Mouse (Mus musculus) cerebellum, postnatal 14 days (tissue): ENCODE measurements around the gene Pdgfa.

Experiments
- DNase-seq, 2 experiments: peaks; one replicate each; pipeline ENCODE4 v3.0.0; 2021; ENCODE audit warnings: mixed read lengths in 2 of 2

Pdgfa gene

GRCm38 (mm10) chr5:138953986-138954385 is 43.2 kb downstream of the Pdgfa start:
- DNase-seq: no peak

DNA sequence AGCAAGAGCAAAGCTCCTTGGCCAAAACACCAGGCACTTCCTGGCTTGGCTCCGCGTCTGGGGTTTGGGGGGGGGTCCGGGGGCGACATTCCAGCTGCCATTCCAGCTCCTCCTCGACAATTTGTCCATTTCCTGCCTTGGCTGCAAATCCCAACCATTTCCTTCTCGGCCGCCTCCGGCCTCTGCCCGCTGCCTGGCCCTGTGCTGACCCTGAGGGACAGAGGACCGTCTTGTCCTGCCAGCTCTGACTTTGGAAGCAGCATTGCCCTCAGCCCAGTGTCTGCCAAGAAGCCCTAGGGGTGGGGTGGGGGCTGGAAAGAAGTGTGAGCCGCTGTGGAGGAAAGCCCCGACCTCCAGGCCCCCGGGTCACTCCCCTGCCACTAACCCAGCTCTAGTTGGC is 44.2 kb downstream of the Pdgfa start:
- DNase-seq: no peak

DNA sequence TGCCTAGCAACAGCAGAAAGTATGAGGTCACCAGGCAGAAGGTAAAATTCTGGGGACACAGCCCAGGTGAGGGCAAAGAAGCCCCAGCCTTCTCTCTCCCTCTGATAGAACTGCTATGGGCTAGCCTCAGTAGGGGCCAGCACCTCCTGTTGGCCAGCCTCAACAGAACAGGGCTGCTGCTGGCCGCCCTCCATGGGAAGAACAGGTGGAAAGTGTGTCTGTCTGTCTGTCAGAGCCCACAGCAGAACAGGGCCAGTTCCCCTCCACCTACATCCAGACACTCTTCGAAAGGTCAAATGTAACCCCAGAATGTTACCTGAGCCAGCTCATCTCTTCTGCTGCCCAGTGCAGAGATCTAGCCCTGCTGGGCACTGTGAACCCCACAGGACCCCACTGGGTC is 45.9 kb downstream of the Pdgfa start:
- DNase-seq: no peak

- DNase-seq: no peak
Observed at GRCm38 (mm10) chr5:138949165-138949564, 48.0 kb downstream of the Pdgfa start.

GRCm38 (mm10) chr5:138948031-138948980 is 48.9 kb downstream of the Pdgfa start:
- DNase-seq: peak; percentile 33 to 61

DNA sequence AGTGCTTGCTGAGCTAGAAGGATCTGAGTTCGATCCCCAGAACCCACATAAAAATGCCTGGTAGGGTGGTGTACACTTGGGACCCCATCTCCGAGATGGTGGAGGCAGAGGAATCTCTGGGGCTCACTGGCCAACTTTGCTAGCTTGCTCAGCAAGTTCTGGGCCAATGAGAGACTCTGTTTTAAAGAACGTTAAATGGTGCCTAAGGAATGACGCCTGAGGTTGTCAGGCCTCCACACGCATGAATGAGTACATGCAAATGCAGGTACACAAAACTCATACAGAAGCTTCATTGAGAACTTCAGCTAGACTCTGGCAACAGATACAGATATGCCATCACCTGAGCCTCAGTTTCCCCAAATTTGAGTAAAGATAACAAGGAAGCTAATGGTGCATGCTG is 49.7 kb downstream of the Pdgfa start:
- DNase-seq: no peak

- DNase-seq: no peak
Observed at GRCm38 (mm10) chr5:138946931-138947330, 50.2 kb downstream of the Pdgfa start.

DNA sequence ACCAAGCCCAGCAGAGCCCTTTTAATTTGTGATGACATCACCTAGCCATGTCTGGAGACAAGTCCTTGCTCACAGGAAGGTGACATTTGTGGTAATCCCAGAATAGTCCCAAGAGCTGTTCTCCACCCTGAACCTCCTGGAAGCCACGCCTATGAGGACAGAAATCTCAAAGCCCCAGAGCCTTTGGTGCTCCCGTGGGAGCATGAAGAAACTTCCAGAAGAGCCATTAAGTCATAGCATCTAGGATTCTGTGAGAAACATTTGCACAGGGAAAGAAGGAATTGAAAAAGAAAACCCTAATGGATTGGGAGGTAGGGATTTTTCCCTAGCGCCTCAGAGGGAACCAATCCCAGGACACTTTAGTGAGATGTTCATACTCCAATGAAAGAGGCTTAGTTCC is 52.2 kb downstream of the Pdgfa start:
- no peak for DNase-seq

DNA sequence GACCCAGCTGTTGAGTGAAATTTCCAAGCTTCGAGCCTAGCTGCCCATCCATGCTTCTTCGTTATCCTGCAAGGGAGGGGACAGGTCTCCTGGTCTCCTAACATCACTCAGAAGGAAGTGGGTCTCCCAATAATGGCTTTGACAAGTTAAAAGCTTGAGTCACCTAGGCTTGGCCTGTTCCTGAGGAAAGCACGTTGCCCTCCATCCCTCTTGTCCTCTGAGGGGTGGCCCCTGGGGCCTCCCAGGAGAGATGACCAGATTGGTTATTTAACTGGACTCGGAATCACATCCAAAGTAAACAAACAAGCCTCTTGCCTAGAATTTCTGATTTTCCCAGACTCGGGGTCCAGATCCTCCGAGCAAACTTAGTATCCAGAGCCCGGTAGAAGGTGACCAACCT is 52.6 kb downstream of the Pdgfa start:
- DNase-seq: no peak

GRCm38 (mm10) chr5:138941842-138942241 is 55.3 kb downstream of the Pdgfa start:
- no peak for DNase-seq

DNA sequence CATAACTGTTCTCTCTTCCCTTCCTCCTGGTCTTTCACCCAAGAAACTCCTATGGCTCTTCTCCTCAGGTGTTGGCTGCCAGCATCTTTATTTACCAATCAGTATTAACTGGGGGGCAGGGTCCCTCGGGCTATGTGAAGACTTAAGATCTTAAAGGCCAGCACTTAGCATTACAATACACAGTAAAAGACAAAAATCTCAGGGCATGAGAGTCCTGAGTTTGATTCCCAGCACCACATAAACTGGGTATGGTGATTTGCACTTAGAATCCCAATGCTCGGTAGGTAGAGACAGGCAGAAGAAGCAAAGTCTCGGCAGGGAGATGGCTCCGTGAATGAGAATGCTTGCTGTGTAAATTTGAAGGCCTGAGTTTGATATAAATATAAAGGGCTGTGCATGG is 56.6 kb downstream of the Pdgfa start:
- DNase-seq: no peak

DNA sequence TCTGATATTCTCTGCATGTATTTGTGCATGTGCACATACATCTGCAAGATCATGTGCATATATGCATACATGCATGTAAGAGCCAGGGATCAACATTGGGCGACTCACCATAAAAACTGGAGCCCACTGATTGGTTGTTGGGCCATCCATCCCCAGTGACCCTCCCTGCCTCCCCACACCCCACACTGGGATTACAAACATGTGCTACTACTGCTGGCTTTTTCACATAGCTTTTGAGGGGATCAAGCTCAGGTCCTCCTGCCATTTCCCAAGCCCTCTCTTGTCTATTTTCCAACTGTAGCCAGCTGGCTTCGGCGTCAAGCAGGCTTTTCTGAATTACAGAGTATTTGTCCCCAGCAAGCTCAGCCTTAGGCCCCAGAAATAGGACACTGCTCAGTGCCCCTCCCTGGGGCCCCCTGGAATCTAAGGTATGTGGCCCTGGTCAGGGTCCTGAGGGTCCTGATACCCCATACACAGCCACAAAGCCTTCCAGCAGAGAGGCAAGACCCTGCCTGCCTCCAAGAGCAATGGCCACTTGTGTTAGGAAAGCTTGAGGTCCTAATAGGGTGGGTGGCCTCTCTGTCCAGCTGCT is 58.5 kb downstream of the Pdgfa start:
- DNase-seq: no peak

- no peak for DNase-seq
Observed at GRCm38 (mm10) chr5:138936399-138937089, 60.6 kb downstream of the Pdgfa start.

DNA sequence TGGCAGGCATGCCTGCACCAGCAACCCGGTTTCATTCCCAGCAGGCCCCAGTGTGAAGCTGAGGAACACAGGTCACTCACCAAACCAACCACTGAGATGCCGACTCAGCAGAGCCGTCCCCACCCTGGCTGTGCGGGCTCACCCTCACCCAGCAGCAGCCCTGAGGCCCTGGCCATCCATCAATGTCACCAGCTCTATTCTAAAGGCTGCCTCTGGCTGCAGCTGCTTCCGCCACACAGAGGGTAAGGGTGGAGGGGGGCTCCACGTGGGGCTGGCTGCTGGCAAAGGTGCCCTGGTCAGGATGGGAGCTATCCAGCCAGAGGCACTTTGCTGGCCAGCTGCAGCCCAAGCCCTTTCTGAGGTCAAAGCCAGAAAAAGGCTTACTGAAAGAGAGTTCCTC is 62.6 kb downstream of the Pdgfa start:
- no peak for DNase-seq

- DNase-seq: no peak
Observed at GRCm38 (mm10) chr5:138932460-138933432, 64.4 kb downstream of the Pdgfa start.

- DNase-seq: no peak
Observed at GRCm38 (mm10) chr5:138931836-138932235, 65.3 kb downstream of the Pdgfa start.

GRCm38 (mm10) chr5:138929879-138930507 is 67.2 kb downstream of the Pdgfa start:
- DNase-seq: no peak
